Mouse (Mus musculus) heart, postnatal 0 days (tissue): ENCODE results near the gene Gm20661. TPM values are rescaled to one million over a fixed set of nuclear protein-coding genes. Genes with fewer than 3 reads are reported as not detected.
"Not testable (repeated sequence)": the region's sequence is repeated elsewhere in the genome, so short reads cannot be mapped to it uniquely, and the experiment has no call there.

Experiments used
- ATAC-seq: fragments of 200-750 bp; cut with Nextera tagmentation; 2 replicates; pipeline ENCODE4 v1.8.0; 2017; ENCODE audit warnings: low read depth, moderate number of reproducible peaks, moderate library complexity; ENCODE audit not compliant: insufficient read depth
- DNase-seq: peaks from one replicate; pipeline ENCODE4 v3.0.0-alpha.2; 2016; ENCODE audit warnings: low spot score
- H3K27ac ChIP-seq: fragments of 300-500 bp; sonication (generic); 2 replicates; pipeline ENCODE4 v1.5.1; 2014; ENCODE audit warnings: low read depth, mild to moderate bottlenecking
- H3K27me3 ChIP-seq: fragments of 300-500 bp; sonication (generic); 2 replicates; pipeline ENCODE4 v1.6.1; 2014; ENCODE audit warnings: low read length, mixed read lengths; ENCODE audit not compliant: control insufficient read depth, insufficient read depth
- H3K36me3 ChIP-seq: fragments of 300-500 bp; sonication (generic); replicated peaks from 2 replicates; pipeline ENCODE4 v1.6.1; 2014; ENCODE audit warnings: low read length, mixed read lengths; ENCODE audit not compliant: control insufficient read depth, insufficient read depth
- H3K4me1 ChIP-seq: fragments of 300-500 bp; sonication (generic); 2 replicates; pipeline ENCODE4 v1.6.1; 2014; ENCODE audit warnings: antibody characterized with exemption; ENCODE audit not compliant: control insufficient read depth, insufficient read depth
- H3K4me2 ChIP-seq: fragments of 300-500 bp; sonication (generic); 2 replicates; pipeline ENCODE4 v1.6.1; 2014; ENCODE audit warnings: low read depth, mild to moderate bottlenecking, low read length, moderate library complexity
- H3K4me3 ChIP-seq: fragments of 300-500 bp; sonication (generic); 2 replicates; pipeline ENCODE4 v1.5.1; 2014; ENCODE audit warnings: low read depth, low read length
- H3K9ac ChIP-seq: fragments of 300-500 bp; sonication (generic); replicated peaks from 2 replicates; pipeline ENCODE4 v1.6.1; 2014; ENCODE audit warnings: low read depth, low read length, mixed read lengths
- H3K9me3 ChIP-seq: fragments of 300-500 bp; sonication (generic); replicated peaks from 2 replicates; pipeline ENCODE4 v1.6.1; 2016; ENCODE audit warnings: low read length; ENCODE audit not compliant: control insufficient read depth
- CTCF ChIP-seq: IDR thresholded peaks from 2 replicates; pipeline ENCODE4 v1.5.1; 2016; ENCODE audit warnings: antibody characterized with exemption, control low read depth, low read depth
- EP300 ChIP-seq: IDR thresholded peaks from 2 replicates; pipeline ENCODE4 v1.6.1; 2016; ENCODE audit warnings: antibody characterized with exemption, low read depth
- WGBS: fragments of 180-500 bp; shearing (Covaris S2); extraction: QIAGEN DNeasy Blood & Tissue Kit; methylation state at CpG from one replicate; pipeline ENCODE4 v1.1.7; 2014; 5-methylcytosine and 5-hydroxymethylcytosine counted together
- polyA plus RNA-seq: library from polyadenylated mRNA; unstranded; fragments of >200 nt; fragmentation: Nextera tagmentation; extraction: Ambion mirVana; gene quantifications from 2 replicates; pipeline ENCODE4 v1.2.1, GENCODE M21; 2015
- total RNA-seq: library from RNA; depleted of rRNA; stranded (reverse); fragments of >200 nt; gene quantifications from 2 replicates; pipeline ENCODE4 v1.2.3, GENCODE M21; 2014; ENCODE audit warnings: low replicate concordance

The Gm20661 gene
- total and polyA plus RNA-seq, 2 experiments from 2014 or later: 0.19 to 0.57 TPM

GRCm38 (mm10) chr9:108003531-108003890, 20.7 kb downstream of the Gm20661 start:
- WGBS: 17% methylated on average over 8 of the region's 8 CpGs
- peak overlapping the region; percentile 95 for H3K27ac ChIP-seq

DNA sequence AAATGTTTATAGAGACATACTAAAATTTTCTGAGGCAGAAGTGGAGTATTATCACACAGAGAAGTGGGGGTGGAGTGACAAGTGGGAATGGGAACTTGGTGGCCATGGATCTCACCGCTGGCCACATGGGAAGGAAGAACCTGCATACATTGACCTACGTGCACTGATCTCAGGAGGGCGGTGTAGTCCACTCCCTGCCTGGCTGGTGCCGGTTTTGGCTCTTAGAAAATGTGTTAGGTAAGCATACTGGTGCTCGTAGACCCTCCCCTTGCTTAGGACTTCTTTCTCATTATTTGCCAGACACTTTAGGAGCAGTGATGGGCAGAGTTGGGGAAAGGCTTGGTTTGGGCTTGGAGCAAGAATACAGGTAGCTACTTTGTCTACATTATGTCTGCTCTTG, 25.2 kb downstream of the Gm20661 start:
- Histone ChIP-seq H3K27me3 (no peaks in the 10 kb centered on the region), H3K9ac (no peak overlapping the region), H3K9me3 (no peaks in the 10 kb centered on the region), H3K4me1 (peaks cover 20% of the 10 kb centered on the region), H3K27ac (no peak overlapping the region), H3K4me3 (no peak overlapping the region), H3K4me2 (no peak overlapping the region), H3K36me3 (peaks cover 11% of the 10 kb centered on the region; the same call in 1 of the 2 replicates)
- TF ChIP-seq EP300: no peak
- no peak for TF ChIP-seq CTCF
- ATAC-seq (no peak), DNase-seq (no peak)
- WGBS: 92% methylated on average over 5 of the region's 5 CpGs

More at GRCm38 (mm10) chr9:108003531-108003890, 20.7 kb downstream of the Gm20661 start:
- peak overlapping the region; percentile 92 for H3K4me3 ChIP-seq
- TF ChIP-seq EP300: no peak
- no peak for TF ChIP-seq CTCF
- H3K4me1 ChIP-seq: peaks cover 20% of the 10 kb centered on the region
- H3K9ac ChIP-seq: peak overlapping the region; percentile 95
- no peaks in the 10 kb centered on the region for H3K36me3 ChIP-seq
- H3K9me3 ChIP-seq: no peaks in the 10 kb centered on the region
- no peaks in the 10 kb centered on the region for H3K27me3 ChIP-seq
- no peak for ATAC-seq
- no peak for DNase-seq
- H3K4me2 ChIP-seq: peak overlapping the region; percentile 79

- Histone ChIP-seq H3K36me3 (peaks cover 11% of the 10 kb centered on the region; the same call in 1 of the 2 replicates), H3K27me3 (no peaks in the 10 kb centered on the region), H3K4me3 (no peak overlapping the region), H3K9me3 (no peaks in the 10 kb centered on the region), H3K9ac (no peak overlapping the region), H3K27ac (no peak overlapping the region), H3K4me1 (peaks cover under 1% of the 10 kb centered on the region), H3K4me2 (no peak overlapping the region)
- ATAC-seq (no peak), DNase-seq (no peak)
- TF ChIP-seq CTCF: no peak
Measured at GRCm38 (mm10) chr9:108010385-108010784, 27.5 kb downstream of the Gm20661 start.

DNA sequence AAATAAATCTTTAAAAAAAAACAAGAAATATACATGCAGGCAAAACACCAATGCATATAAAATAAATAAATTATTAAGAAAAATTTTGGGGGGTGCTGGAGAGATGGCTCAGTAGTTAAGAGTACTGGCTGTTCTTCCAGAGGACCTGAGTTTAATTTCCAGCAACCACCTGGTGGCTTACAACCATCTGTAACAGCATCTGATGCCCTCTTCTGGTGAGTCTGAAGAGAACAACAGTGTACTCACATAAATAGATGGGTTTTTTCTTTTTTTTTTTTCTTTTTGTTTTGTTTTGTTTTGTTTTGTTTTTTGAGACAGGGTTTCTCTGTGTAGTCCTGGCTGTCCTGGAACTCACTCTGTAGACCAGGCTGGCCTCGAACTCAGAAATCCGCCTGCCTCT, 30.7 kb downstream of the Gm20661 start:
- H3K4me2 ChIP-seq, ATAC-seq, H3K27ac ChIP-seq, H3K9me3 ChIP-seq, H3K9ac ChIP-seq, H3K4me3 ChIP-seq, DNase-seq, H3K4me1 ChIP-seq, H3K27me3 ChIP-seq: not testable (repeated sequence)
- 100% methylated on average over 2 of the region's 2 CpGs for WGBS
- TF ChIP-seq CTCF: 0 out of 2 replicates have a peak, but pooled peaks have one; percentile 20
- H3K36me3 ChIP-seq: peaks cover 11% of the 10 kb centered on the region; the same call in 1 of the 2 replicates

DNA sequence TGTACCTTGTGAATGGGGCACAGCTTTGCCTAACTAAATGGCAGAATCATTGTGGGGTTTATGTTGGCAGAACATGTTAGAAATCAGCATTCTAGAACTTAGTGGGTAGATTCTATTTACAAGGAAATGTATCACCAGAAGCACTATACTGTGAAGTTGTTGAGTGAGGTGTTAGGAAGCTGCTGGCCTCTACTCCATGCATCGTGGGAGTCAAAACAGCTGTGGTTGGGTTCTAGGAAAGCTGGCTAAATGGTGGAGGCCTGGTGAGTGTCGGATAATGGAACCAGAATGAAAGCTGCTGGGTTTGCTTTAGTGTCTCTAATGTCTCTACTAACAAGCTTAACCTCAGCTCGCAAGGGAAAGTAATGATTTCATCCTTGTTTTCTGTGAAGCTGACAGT, 34.3 kb downstream of the Gm20661 start:
- H3K9ac ChIP-seq: no peak overlapping the region
- DNase-seq: no peak
- no peak for ATAC-seq
- 79% methylated on average over 3 of the region's 3 CpGs for WGBS
- no peaks in the 10 kb centered on the region for H3K27me3 ChIP-seq
- no peak overlapping the region for H3K4me3 ChIP-seq
- TF ChIP-seq CTCF: no peak
- no peak for TF ChIP-seq EP300
- H3K9me3 ChIP-seq: no peaks in the 10 kb centered on the region
- peaks cover 8% of the 10 kb centered on the region for H3K4me1 ChIP-seq
- peaks cover 8% of the 10 kb centered on the region; the same call in 1 of the 2 replicates for H3K36me3 ChIP-seq
- H3K4me2 ChIP-seq: no peak overlapping the region
- no peak overlapping the region for H3K27ac ChIP-seq

DNA sequence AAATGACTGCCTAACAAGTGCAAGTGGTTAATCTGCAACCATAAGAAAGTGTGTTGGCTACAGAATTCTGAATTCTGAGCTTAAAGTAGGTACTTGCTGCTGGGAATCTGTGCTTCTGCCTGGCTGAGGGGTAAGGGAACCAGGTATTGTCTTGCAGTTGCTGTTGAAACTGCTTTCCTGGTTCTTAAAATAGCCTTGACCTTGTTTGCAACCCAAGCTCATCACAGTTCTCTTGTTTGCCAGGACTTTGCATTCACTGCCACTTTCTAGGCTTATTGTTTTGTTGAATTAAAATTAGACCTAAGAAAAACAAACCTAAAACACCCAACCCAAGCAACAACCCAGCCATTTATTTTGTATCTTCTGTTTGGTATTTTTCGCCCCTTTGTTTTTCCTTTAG, 37.9 kb downstream of the Gm20661 start:
- no peak for TF ChIP-seq EP300
- no peak for TF ChIP-seq CTCF
- H3K4me2 ChIP-seq: peak overlapping the region; percentile 27; the same call in 1 of the 2 replicates
- ATAC-seq (no peak), DNase-seq (peak; percentile 74)
- WGBS: 81% methylated on average over 1 of the region's 1 CpGs
- H3K9ac ChIP-seq: no peak overlapping the region; the same call in 1 of the 2 replicates
- H3K36me3 ChIP-seq: peaks cover 25% of the 10 kb centered on the region
- peaks cover 8% of the 10 kb centered on the region for H3K4me1 ChIP-seq
- H3K27me3 ChIP-seq: no peaks in the 10 kb centered on the region
- H3K27ac ChIP-seq: peak overlapping the region; percentile 71
- no peak overlapping the region for H3K4me3 ChIP-seq
- H3K9me3 ChIP-seq: no peaks in the 10 kb centered on the region
